Mouse (Mus musculus) CH12.LX (cell line): ENCODE data around the gene Hlcs. TPM values are rescaled to one million over a fixed set of nuclear protein-coding genes. Genes with fewer than 3 reads are reported as not detected.

Experiments used
- DNase-seq: peaks from one replicate; pipeline ENCODE4 v3.0.0-alpha.2; 2013; ENCODE audit errors: extremely low read depth
- H3K27ac ChIP-seq: 2 replicates; pipeline ENCODE4 v1.5.1; 2012; ENCODE audit warnings: low read depth, mild to moderate bottlenecking, control low read depth, moderate library complexity; ENCODE audit not compliant: insufficient read depth
- H3K27me3 ChIP-seq: replicated peaks from 2 replicates; pipeline ENCODE3; 2012; ENCODE audit warnings: inconsistent platforms
- H3K36me3 ChIP-seq, 2 experiments: replicated peaks in 1 of 2; 2 replicates each; pipeline versions ENCODE3 to v1.6.1; 2012; ENCODE audit warnings: inconsistent platforms in 1 of 2, low read length in 1 of 2, mild to moderate bottlenecking in 1 of 2, mixed read lengths in 1 of 2, moderate library complexity in 1 of 2; ENCODE audit not compliant: control insufficient read depth in 1 of 2, insufficient read depth in 1 of 2
- H3K4me1 ChIP-seq, 2 experiments: 2 replicates each; pipeline ENCODE4 v1.6.1; 2012; ENCODE audit warnings: inconsistent platforms in 1 of 2, moderate library complexity in 1 of 2; ENCODE audit not compliant: insufficient read depth in 2 of 2, control insufficient read depth in 1 of 2
- H3K4me2 ChIP-seq: 2 replicates; pipeline ENCODE4 v1.6.1; 2012; ENCODE audit warnings: low read depth, mild to moderate bottlenecking, control low read depth; ENCODE audit not compliant: poor library complexity, insufficient read depth, severe bottlenecking
- H3K4me3 ChIP-seq, 3 experiments: fragments of 150-350 bp in 1 of 3; sonication (generic) in 1 of 3; replicated peaks in 1 of 3; 2 replicates each; pipeline versions ENCODE3 to v1.5.1; 2011 to 2012; ENCODE audit warnings: low read depth in 2 of 3, low read length in 2 of 3, mild to moderate bottlenecking in 2 of 3, moderate library complexity in 2 of 3, control low read depth in 1 of 3, improper control_type of control experiment in 1 of 3, inconsistent platforms in 1 of 3, mixed read lengths in 1 of 3; ENCODE audit not compliant: poor library complexity in 1 of 3
- H3K79me2 ChIP-seq: replicated peaks from 2 replicates; pipeline ENCODE4 v1.6.1; 2012; ENCODE audit warnings: mild to moderate bottlenecking, moderate library complexity; ENCODE audit not compliant: control insufficient read depth, poor library complexity, insufficient read depth, severe bottlenecking; ENCODE audit errors: extremely low read depth
- H3K9ac ChIP-seq: 2 replicates; pipeline ENCODE4 v1.6.1; 2012; ENCODE audit warnings: low read depth, mild to moderate bottlenecking, control low read depth, moderate library complexity; ENCODE audit not compliant: insufficient read depth
- H3K9me3 ChIP-seq: replicated peaks from 2 replicates; pipeline ENCODE3; 2012; ENCODE audit warnings: low read length, inconsistent platforms, mixed read lengths
- BHLHE40 ChIP-seq: IDR thresholded peaks from 2 replicates; pipeline ENCODE4 v1.6.1; 2011; ENCODE audit warnings: mild to moderate bottlenecking, low read depth, low read length, improper control_type of control experiment
- CTCF ChIP-seq, 2 experiments: IDR thresholded peaks in 1 of 2; conservative IDR thresholded peaks in 1 of 2; 2 replicates each; pipeline ENCODE4 v1.5.1; 2011 to 2012; ENCODE audit warnings: low read depth in 2 of 2, low read length in 2 of 2, improper control_type of control experiment in 1 of 2, inconsistent platforms in 1 of 2, mild to moderate bottlenecking in 1 of 2, moderate library complexity in 1 of 2
- E2F4 ChIP-seq: IDR thresholded peaks from 2 replicates; pipeline ENCODE4 v1.6.1; 2011; ENCODE audit warnings: low read depth, low read length, improper control_type of control experiment; ENCODE audit not compliant: insufficient replicate concordance
- ELF1 ChIP-seq: IDR thresholded peaks from 2 replicates; pipeline ENCODE4 v1.6.1; 2014; ENCODE audit warnings: low read depth, mild to moderate bottlenecking, inconsistent platforms, low read length, improper control_type of control experiment
- EP300 ChIP-seq: IDR thresholded peaks from 2 replicates; pipeline ENCODE4 v1.6.1; 2011; ENCODE audit warnings: low read length, improper control_type of control experiment
- ETS1 ChIP-seq: conservative IDR thresholded peaks from 2 replicates; pipeline ENCODE4 v1.6.1; 2012; ENCODE audit warnings: low read depth, mild to moderate bottlenecking, inconsistent platforms, low read length, improper control_type of control experiment, moderate library complexity
- IRF4 ChIP-seq: IDR thresholded peaks from 2 replicates; pipeline ENCODE4 v1.6.1; 2014; ENCODE audit warnings: low read depth, mild to moderate bottlenecking, inconsistent platforms, low read length, improper control_type of control experiment
- JUN ChIP-seq: IDR thresholded peaks from 2 replicates; pipeline ENCODE4 v1.6.1; 2011; ENCODE audit warnings: low read depth, mild to moderate bottlenecking, low read length, improper control_type of control experiment, moderate library complexity; ENCODE audit not compliant: insufficient read depth
- KAT2A ChIP-seq: IDR thresholded peaks from 2 replicates; pipeline ENCODE4 v1.6.1; 2012; ENCODE audit warnings: low read length, improper control_type of control experiment, inconsistent platforms; ENCODE audit not compliant: insufficient replicate concordance
- MAFK ChIP-seq: IDR thresholded peaks from 2 replicates; pipeline ENCODE4 v1.6.1; 2011; ENCODE audit warnings: low read length, improper control_type of control experiment; ENCODE audit not compliant: insufficient replicate concordance
- MAX ChIP-seq: IDR thresholded peaks from 2 replicates; pipeline ENCODE4 v1.6.1; 2011; ENCODE audit warnings: low read length, improper control_type of control experiment
- MEF2A ChIP-seq: IDR thresholded peaks from 2 replicates; pipeline ENCODE4 v1.6.1; 2014; ENCODE audit warnings: low read depth, mild to moderate bottlenecking, inconsistent platforms, low read length, improper control_type of control experiment, borderline replicate concordance
- MXI1 ChIP-seq: IDR thresholded peaks from 2 replicates; pipeline ENCODE4 v1.6.1; 2011; ENCODE audit warnings: mild to moderate bottlenecking, low read depth, low read length, improper control_type of control experiment
- MYC ChIP-seq: IDR thresholded peaks from 2 replicates; pipeline ENCODE4 v1.6.1; 2011; ENCODE audit warnings: low read depth, mild to moderate bottlenecking, improper control_type of control experiment, low read length
- NELFE ChIP-seq: IDR thresholded peaks from 2 replicates; pipeline ENCODE4 v1.6.1; 2011; ENCODE audit warnings: low read depth, low read length, improper control_type of control experiment
- PAX5 ChIP-seq: IDR thresholded peaks from 2 replicates; pipeline ENCODE4 v1.6.1; 2012; ENCODE audit warnings: low read length, inconsistent platforms, mixed read lengths
- POLR2A ChIP-seq: IDR thresholded peaks from 2 replicates; pipeline ENCODE4 v1.6.1; 2011; ENCODE audit warnings: low read depth, mild to moderate bottlenecking, improper control_type of control experiment, low read length
- POLR2AphosphoS2 ChIP-seq: IDR thresholded peaks from 2 replicates; pipeline ENCODE4 v1.6.1; 2011; ENCODE audit warnings: low read depth, low read length, improper control_type of control experiment
- RAD21 ChIP-seq: IDR thresholded peaks from 2 replicates; pipeline ENCODE4 v1.6.1; 2011; ENCODE audit warnings: low read depth, mild to moderate bottlenecking, low read length, improper control_type of control experiment, moderate library complexity
- RCOR1 ChIP-seq: conservative IDR thresholded peaks from 2 replicates; pipeline ENCODE4 v1.6.1; 2012; ENCODE audit warnings: low read depth, mild to moderate bottlenecking, inconsistent platforms, low read length, improper control_type of control experiment
- TCF12 ChIP-seq: IDR thresholded peaks from 2 replicates; pipeline ENCODE4 v1.6.1; 2014; ENCODE audit warnings: low read depth, mild to moderate bottlenecking, inconsistent platforms, low read length, improper control_type of control experiment
- UBTF ChIP-seq: IDR thresholded peaks from 2 replicates; pipeline ENCODE4 v1.6.1; 2012; ENCODE audit warnings: low read depth, mild to moderate bottlenecking, inconsistent platforms, low read length, improper control_type of control experiment, moderate library complexity
- USF1 ChIP-seq: IDR thresholded peaks from 2 replicates; pipeline ENCODE4 v1.6.1; 2014; ENCODE audit warnings: low read depth, mild to moderate bottlenecking, inconsistent platforms, low read length, improper control_type of control experiment
- ZC3H11A ChIP-seq: IDR thresholded peaks from 2 replicates; pipeline ENCODE4 v1.6.1; 2012; ENCODE audit warnings: low read depth, mild to moderate bottlenecking, inconsistent platforms, low read length, improper control_type of control experiment
- ZKSCAN1 ChIP-seq: IDR thresholded peaks from 2 replicates; pipeline ENCODE4 v1.6.1; 2012; ENCODE audit warnings: low read depth, inconsistent platforms, low read length, improper control_type of control experiment, borderline replicate concordance
- ZNF384 ChIP-seq: IDR thresholded peaks from 2 replicates; pipeline ENCODE4 v1.6.1; 2012; ENCODE audit warnings: low read depth, low read length, improper control_type of control experiment, inconsistent platforms
- dilution Hi-C: fragments of 300-500 bp; cut with MboI; formaldehyde crosslinking; loops from 2 replicates; pipeline ENCODE4 v1.14.3; 2020; ENCODE audit warnings: low sequenced_read_pairs; ENCODE audit not compliant: extremely low pct_unique_long_range_greater_than_20kb, extremely low pct_ligation_motif_present
- in situ Hi-C: fragments of 300-500 bp; cut with MboI; formaldehyde crosslinking; loops from 3 replicates; pipeline ENCODE4 v1.14.3; 2019; ENCODE audit warnings: low sequenced_read_pairs, low pct_ligation_motif_present, low pct_unique_long_range_greater_than_20kb, mixed read lengths
- polyA plus RNA-seq: library from polyadenylated mRNA; unstranded; fragments of >175 nt; gene quantifications from 2 replicates; pipeline ENCODE4 v1.2.1, GENCODE M21; 2012; ENCODE audit warnings: low read depth; ENCODE audit not compliant: insufficient read length
- total RNA-seq, 2 experiments: library from RNA; depleted of rRNA; stranded (reverse); fragments of 300-350 nt in 1 of 2; fragments of >200 nt in 1 of 2; gene quantifications; 2 replicates each; pipeline ENCODE4 v1.2.3; 2012 to 2014

The Hlcs gene
- total and polyA plus RNA-seq, 3 experiments, result 5.3 to 12.5 (median 9.4) TPM

DNA sequence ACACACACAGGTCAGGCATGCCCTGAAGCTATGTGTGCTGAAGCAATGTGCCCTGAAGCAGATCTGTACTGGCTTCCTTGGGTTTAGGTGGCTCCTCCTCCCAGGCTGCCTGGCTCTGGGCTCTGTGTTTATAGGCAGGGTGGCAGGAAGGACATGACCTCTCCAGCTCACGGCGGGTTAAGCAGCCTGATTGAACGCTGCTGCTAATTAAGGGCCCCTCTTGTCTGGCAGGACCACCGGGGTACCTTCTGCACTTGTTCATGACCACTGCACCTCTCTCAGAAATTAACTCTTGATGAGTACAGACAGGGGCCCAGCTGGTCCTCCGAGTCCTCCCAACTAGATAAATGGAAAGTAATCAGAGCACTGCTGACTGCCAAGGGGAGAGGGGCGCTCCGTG, 149.1 kb downstream of the Hlcs start:
- Histone ChIP-seq H3K36me3 (peaks cover 0 to 13% of the 10 kb centered on the region in 2 experiments), H3K4me1 (peaks cover 0 to 8% of the 10 kb centered on the region in 2 experiments; a peak in 2 of 4 replicates), H3K79me2 (no peaks in the 10 kb centered on the region), H3K9me3 (no peaks in the 10 kb centered on the region), H3K4me3 (no peak overlapping the region), H3K27ac (no peak overlapping the region), H3K27me3 (no peaks in the 10 kb centered on the region)
- in situ Hi-C loops (loop anchor here (5.0 kb wide), 1 partner anchor 52 kb away; no protein-coding TSS in a partner anchor), dilution Hi-C loops (no loop called here)
- TF ChIP-seq MAX (no peak), MAFK (no peak), KAT2A (no peak), BHLHE40 (no peak), ZNF384 (no peak), CTCF (conservative IDR thresholded peaks at IDR 0.05 in 1 of 2, IDR thresholded peaks at IDR 0.05 in 1 of 2; ENCODE audit: low read depth in 2 of 2, low read length in 2 of 2) (no peak), EP300 (no peak), ZKSCAN1 (no peak), IRF4 (no peak), RCOR1 (no peak), USF1 (no peak), UBTF (no peak), ZC3H11A (no peak), MXI1 (no peak), PAX5 (no peak), ELF1 (no peak), POLR2A (no peak)
- TF ChIP-seq, all 38 proteins: peak for 0
- no peak for DNase-seq
- Histone ChIP-seq H3K4me2 (no peak overlapping the region), H3K9ac (no peak overlapping the region)

DNA sequence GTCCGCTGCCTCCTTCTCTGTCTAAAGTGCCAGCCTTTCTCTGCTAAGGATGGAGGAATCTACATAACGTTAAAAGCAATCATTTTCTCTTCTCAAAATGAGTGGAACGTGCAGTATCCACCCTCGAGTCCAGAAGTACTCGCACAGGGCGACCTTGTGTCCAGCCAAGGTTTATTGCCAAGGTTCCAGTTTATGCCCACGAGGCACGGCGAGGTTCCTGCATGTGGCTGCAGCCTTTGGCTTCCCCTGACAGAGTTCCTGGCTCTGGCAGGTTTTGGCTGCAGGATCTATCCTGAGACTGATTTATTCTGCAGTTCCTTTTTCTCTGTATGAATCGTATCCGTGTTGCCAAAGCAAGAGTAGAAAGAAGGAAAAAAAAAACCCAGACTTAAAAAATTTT, 150.3 kb downstream of the Hlcs start:
- no peaks in the 10 kb centered on the region for H3K27me3 ChIP-seq
- H3K9me3 ChIP-seq, result no peaks in the 10 kb centered on the region
- H3K4me1 ChIP-seq, result peaks cover 0 to 8% of the 10 kb centered on the region in 2 experiments; a peak in 2 of 4 replicates
- no peak for DNase-seq
- H3K36me3 ChIP-seq, result peaks cover 0 to 9% of the 10 kb centered on the region in 2 experiments
- H3K27ac ChIP-seq, result no peak overlapping the region
- H3K9ac ChIP-seq, result no peak overlapping the region
- H3K79me2 ChIP-seq, result no peaks in the 10 kb centered on the region
- in situ Hi-C loops (loop anchor here (5.0 kb wide), 1 partner anchor 51 kb away; no protein-coding TSS in a partner anchor), dilution Hi-C loops (no loop called here)
- no peak overlapping the region for H3K4me2 ChIP-seq
- TF ChIP-seq E2F4, result no peak
- TF ChIP-seq POLR2AphosphoS2, result no peak
- TF ChIP-seq EP300, result no peak
- no peak for TF ChIP-seq NELFE
- no peak for TF ChIP-seq RAD21
- no peak for TF ChIP-seq JUN
- no peak for TF ChIP-seq ETS1
- no peak for TF ChIP-seq IRF4
- TF ChIP-seq MXI1, result no peak
- TF ChIP-seq MAFK, result no peak
- no peak for TF ChIP-seq TCF12
- TF ChIP-seq ELF1, result no peak
- TF ChIP-seq CTCF (conservative IDR thresholded peaks at IDR 0.05 in 1 of 2, IDR thresholded peaks at IDR 0.05 in 1 of 2; ENCODE audit: low read depth in 2 of 2, low read length in 2 of 2), result no peak
- TF ChIP-seq ZNF384, result no peak
- no peak for TF ChIP-seq MEF2A
- no peak for TF ChIP-seq USF1
- no peak for TF ChIP-seq MYC
- H3K4me3 ChIP-seq, result no peak overlapping the region
